Mouse (Mus musculus) kidney, adult 2 months (tissue): ENCODE results near the gene Cfap74.
"Not testable (repeated sequence)": the region's sequence is repeated elsewhere in the genome, so short reads cannot be mapped to it uniquely, and the experiment has no call there.

Experiments used
- CTCF ChIP-seq: fragments of 200-500 bp; conservative IDR thresholded peaks from 2 replicates; pipeline ENCODE4 v1.5.1; 2011; ENCODE audit warnings: low read depth, mild to moderate bottlenecking, control low read depth, low read length, moderate library complexity, mixed read lengths; ENCODE audit not compliant: insufficient read depth, insufficient read length
- POLR2A ChIP-seq: fragments of 200-500 bp; IDR thresholded peaks from one replicate; pipeline ENCODE4 v1.6.1; 2011; ENCODE audit warnings: low read depth, low read length, control low read depth

DNA sequence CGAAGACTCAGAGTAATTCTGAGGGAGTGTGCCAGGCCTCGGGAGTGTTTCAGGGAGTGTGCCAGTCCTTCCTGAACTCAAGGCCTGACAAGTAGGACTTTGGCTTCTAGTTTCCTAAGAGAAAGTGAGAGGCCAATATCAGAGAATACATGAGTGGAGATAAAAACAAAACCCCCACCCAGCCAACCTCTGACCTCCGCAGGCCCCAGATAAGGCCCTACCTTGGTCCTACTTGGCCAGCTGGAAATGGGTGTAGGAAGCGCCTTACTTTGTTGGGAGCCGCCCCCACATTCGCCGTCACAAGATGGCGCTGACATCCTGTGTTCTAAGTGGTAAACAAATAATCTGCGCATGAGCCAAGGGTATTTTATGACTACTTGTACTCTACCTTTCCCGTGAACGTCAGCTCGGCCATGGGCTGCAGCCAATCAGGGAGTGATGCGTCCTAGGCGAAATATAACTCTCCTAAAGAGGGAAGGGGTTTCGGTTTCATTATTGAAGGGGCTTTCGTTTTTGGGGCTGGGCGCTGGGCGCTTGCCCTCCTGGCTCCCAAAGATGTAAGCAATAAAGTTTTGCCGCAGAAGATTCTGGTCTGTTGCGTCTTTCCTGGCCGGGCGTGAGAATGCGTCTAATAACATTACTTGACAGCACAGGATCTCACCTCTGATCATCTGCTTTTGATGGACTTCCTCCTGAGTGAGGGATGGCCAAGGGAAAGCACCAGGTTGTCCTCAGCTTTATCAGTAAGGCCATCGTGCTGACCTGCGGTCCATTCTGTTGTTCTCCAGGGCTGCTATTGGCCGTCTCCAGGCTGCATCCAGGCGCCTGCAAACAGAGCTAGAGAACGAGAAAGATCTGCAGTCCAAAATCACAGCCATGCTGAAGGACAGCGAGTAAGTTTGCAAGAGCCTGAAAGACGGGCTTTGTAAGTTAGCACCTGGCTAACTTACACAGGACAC, 12.7 kb downstream of the Cfap74 start:
- TF ChIP-seq POLR2A, CTCF: not testable (repeated sequence)
